Mouse (Mus musculus): ENCODE results near the gene Erg28. TPM values are rescaled to one million over a fixed set of nuclear protein-coding genes. Genes with fewer than 3 reads are reported as not detected.

Erg28 gene
- total and polyA plus RNA-seq, 3 experiments, result 55.6 to 76.3 TPM; not detected in 1

GRCm38 (mm10) chr12:85792821-85793346 is 31.5 kb downstream of the Erg28 start:
- Histone ChIP-seq H3K4me3 (ENCODE audit: control insufficient read depth in 1 of 2, insufficient read depth in 1 of 2, low read depth in 2 of 2, low read length in 2 of 2) (no peak overlapping the region), H3K79me2 (ENCODE audit: control insufficient read depth, insufficient read depth, low read length, poor library complexity) (no peaks in the 10 kb centered on the region), H3K27ac (ENCODE audit: control insufficient read depth, low read depth, low read length) (no peak overlapping the region), H3K27me3 (ENCODE audit: control insufficient read depth in 1 of 2, insufficient read depth in 2 of 2, low read length in 2 of 2) (no peaks in the 10 kb centered on the region), H3K9me3 (replicated peaks; ENCODE audit: insufficient read depth, low read length) (no peaks in the 10 kb centered on the region), H3K4me1 (ENCODE audit: control insufficient read depth in 1 of 2, insufficient read depth in 2 of 2, low read length in 2 of 2) (no peaks in the 10 kb centered on the region), H3K9ac (ENCODE audit: control insufficient read depth, low read depth, low read length, poor library complexity, severe bottlenecking) (no peak overlapping the region), H3K36me3 (ENCODE audit: control insufficient read depth in 1 of 2, insufficient read depth in 2 of 2, low read length in 2 of 2) (no peaks in the 10 kb centered on the region)
- TF ChIP-seq SIN3A (IDR thresholded peaks at IDR 0.05; ENCODE audit: low read length) (no peak), MEF2A (IDR thresholded peaks at IDR 0.05; ENCODE audit: extremely low read depth, insufficient replicate concordance, low read depth, low read length, poor library complexity, severe bottlenecking) (no peak), KAT2A (conservative IDR thresholded peaks at IDR 0.05; ENCODE audit: low read depth, low read length) (no peak), CTCF (IDR thresholded peaks at IDR 0.05 in 2 of 3, conservative IDR thresholded peaks at IDR 0.05 in 1 of 3; ENCODE audit: control insufficient read depth in 1 of 3, insufficient read depth in 1 of 3, low read depth in 2 of 3, low read length in 3 of 3, poor library complexity in 1 of 3, severe bottlenecking in 1 of 3) (no peak), CHD1 (IDR thresholded peaks at IDR 0.05; ENCODE audit: low read depth, low read length) (no peak), POLR2A (IDR thresholded peaks at IDR 0.05; ENCODE audit: control insufficient read depth in 1 of 2, insufficient read depth in 1 of 2, low read depth in 1 of 2, low read length in 2 of 2, poor library complexity in 1 of 2) (no peak), MAZ (IDR thresholded peaks at IDR 0.05; ENCODE audit: low read depth, low read length) (no peak), USF2 (IDR thresholded peaks at IDR 0.05; ENCODE audit: borderline replicate concordance in 1 of 2, insufficient read depth in 1 of 2, low read depth in 1 of 2, low read length in 2 of 2) (no peak), MAX (IDR thresholded peaks at IDR 0.05; ENCODE audit: low read length) (no peak), TBP (IDR thresholded peaks at IDR 0.05; ENCODE audit: low read depth, low read length) (no peak), RAD21 (IDR thresholded peaks at IDR 0.05; ENCODE audit: low read depth, low read length) (no peak), E2F4 (IDR thresholded peaks at IDR 0.05; ENCODE audit: borderline replicate concordance, low read depth, low read length) (no peak)
- no peak for DNase-seq (ENCODE audit: low read depth, low spot score)

GRCm38 (mm10) chr12:85792158-85792557 is 32.2 kb downstream of the Erg28 start:
- Histone ChIP-seq H3K27me3 (ENCODE audit: control insufficient read depth in 1 of 2, insufficient read depth in 2 of 2, low read length in 2 of 2) (no peaks in the 10 kb centered on the region), H3K4me3 (ENCODE audit: control insufficient read depth in 1 of 2, insufficient read depth in 1 of 2, low read depth in 2 of 2, low read length in 2 of 2) (no peak overlapping the region), H3K9me3 (replicated peaks; ENCODE audit: insufficient read depth, low read length) (no peaks in the 10 kb centered on the region), H3K36me3 (ENCODE audit: control insufficient read depth in 1 of 2, insufficient read depth in 2 of 2, low read length in 2 of 2) (no peaks in the 10 kb centered on the region), H3K9ac (ENCODE audit: control insufficient read depth, low read depth, low read length, poor library complexity, severe bottlenecking) (no peak overlapping the region), H3K4me1 (ENCODE audit: control insufficient read depth in 1 of 2, insufficient read depth in 2 of 2, low read length in 2 of 2) (no peaks in the 10 kb centered on the region), H3K79me2 (ENCODE audit: control insufficient read depth, insufficient read depth, low read length, poor library complexity) (no peaks in the 10 kb centered on the region), H3K27ac (ENCODE audit: control insufficient read depth, low read depth, low read length) (no peak overlapping the region)
- TF ChIP-seq MAX (IDR thresholded peaks at IDR 0.05; ENCODE audit: low read length) (no peak), E2F4 (IDR thresholded peaks at IDR 0.05; ENCODE audit: borderline replicate concordance, low read depth, low read length) (no peak), BHLHE40 (IDR thresholded peaks at IDR 0.05; ENCODE audit: borderline replicate concordance, low read depth, low read length) (no peak), TAL1 (IDR thresholded peaks at IDR 0.05; ENCODE audit: low read length) (no peak), CHD2 (IDR thresholded peaks at IDR 0.05; ENCODE audit: low read length) (no peak), HCFC1 (IDR thresholded peaks at IDR 0.05; ENCODE audit: low read depth, low read length) (no peak), MXI1 (IDR thresholded peaks at IDR 0.05; ENCODE audit: low read depth, low read length) (no peak), SMC3 (IDR thresholded peaks at IDR 0.05; ENCODE audit: low read depth, low read length) (no peak), RCOR1 (IDR thresholded peaks at IDR 0.05; ENCODE audit: low read depth, low read length) (no peak), ZMIZ1 (IDR thresholded peaks at IDR 0.05; ENCODE audit: low read depth, low read length) (no peak), KAT2A (conservative IDR thresholded peaks at IDR 0.05; ENCODE audit: low read depth, low read length) (no peak), SIN3A (IDR thresholded peaks at IDR 0.05; ENCODE audit: low read length) (no peak), MYC (IDR thresholded peaks at IDR 0.05; ENCODE audit: low read depth, low read length) (no peak), CHD1 (IDR thresholded peaks at IDR 0.05; ENCODE audit: low read depth, low read length) (no peak), ZNF384 (IDR thresholded peaks at IDR 0.05; ENCODE audit: low read depth, low read length) (no peak), TBP (IDR thresholded peaks at IDR 0.05; ENCODE audit: low read depth, low read length) (no peak), NRF1 (IDR thresholded peaks at IDR 0.05; ENCODE audit: insufficient read depth, low read depth, low read length, poor library complexity, severe bottlenecking) (no peak), USF2 (IDR thresholded peaks at IDR 0.05; ENCODE audit: borderline replicate concordance in 1 of 2, insufficient read depth in 1 of 2, low read depth in 1 of 2, low read length in 2 of 2) (no peak), ETS1 (IDR thresholded peaks at IDR 0.05; ENCODE audit: low read depth, low read length) (no peak), ELF1 (IDR thresholded peaks at IDR 0.05; ENCODE audit: low read depth, low read length) (no peak)
- no peak for DNase-seq (ENCODE audit: low read depth, low spot score)

Data from MEL (cell line).